Mouse (Mus musculus) heart, postnatal 25 days (tissue): ENCODE measurements around the gene Sult2a5. TPM values are rescaled to one million over a fixed set of nuclear protein-coding genes. Genes with fewer than 3 reads are reported as not detected.

Source experiments
- DNase-seq: peaks from one replicate; pipeline ENCODE4 v3.0.0; 2022; ENCODE audit warnings: low spot score
- intact Hi-C: fragments of 180-260 bp; cut with DNase I; formaldehyde crosslinking; loops from one replicate; pipeline ENCODE4 v1.15.1; 2025
- total RNA-seq, 2 experiments: library from RNA; stranded (reverse); gene quantifications; 2 replicates each; pipeline ENCODE4 v1.2.3; 2021

Sult2a5 gene
- total RNA-seq = not detected

DNA sequence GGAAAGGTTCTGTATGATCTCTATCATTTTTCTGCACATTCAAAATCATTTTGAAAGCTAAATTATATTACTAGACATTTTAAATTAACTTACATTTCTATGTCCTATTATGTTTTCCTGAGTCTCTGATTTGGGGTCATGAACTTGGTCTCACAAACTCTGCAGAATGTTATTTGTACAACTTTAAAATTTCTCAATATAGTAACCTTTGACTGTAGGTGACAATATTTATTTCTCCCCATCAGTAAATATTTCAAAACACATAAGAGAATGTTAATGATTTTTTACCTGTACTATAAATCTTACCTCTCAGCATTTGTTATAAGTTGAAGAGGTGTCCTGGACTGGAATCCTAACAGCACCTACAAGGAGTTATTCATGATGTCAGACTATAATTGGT, at the start of gene Sult2a5:
Gene Sult2a5, plus strand, starts transcription at position 301 of the 400 bp plus-strand sequence.
- no peak for DNase-seq
- intact Hi-C loops = loop anchor here (5.0 kb wide), 1 partner anchor 499 kb away; the partner anchor contains the start of gene Sult2a3

Other genes starting within 250 kb of the Sult2a5 start
- not detected for gene Cabp5, start 225.8 kb upstream of the Sult2a5 start, total RNA-seq
- not detected for gene Bsph1, start 173.1 kb upstream of the Sult2a5 start, total RNA-seq
- gene Bsph2, start 52.9 kb upstream of the Sult2a5 start, total RNA-seq = not detected
- not detected for gene Sult2a2, start 109.5 kb downstream of the Sult2a5 start, total RNA-seq
- gene Sult2a1, start 213.4 kb downstream of the Sult2a5 start, total RNA-seq = not detected